Mouse (Mus musculus): ENCODE results near the gene Slc39a2. TPM values are rescaled to one million over a fixed set of nuclear protein-coding genes. Genes with fewer than 3 reads are reported as not detected.

Gene Slc39a2
- total and polyA plus RNA-seq, 3 experiments, result 0.02 to 0.38 TPM; not detected in 1

DNA sequence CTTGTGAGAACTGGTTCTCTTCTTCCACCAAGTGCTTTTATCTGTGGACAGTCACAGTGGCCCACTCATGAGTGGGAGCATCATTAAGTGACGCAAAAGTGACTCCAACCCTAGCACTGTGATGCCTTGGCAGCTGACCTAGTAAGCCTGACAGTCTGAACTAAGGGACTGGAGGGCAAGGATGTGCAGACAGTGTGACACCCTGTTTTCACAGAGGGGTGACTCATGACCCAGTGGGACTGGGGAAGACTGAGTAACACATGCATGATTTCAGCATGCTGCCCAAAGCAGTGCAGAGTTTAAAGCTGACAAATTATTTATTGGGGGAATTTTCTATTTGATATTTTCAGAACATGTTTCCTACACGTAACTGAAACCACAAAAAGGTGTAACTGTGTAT lies 21.9 kb upstream of the Slc39a2 start:
- H3K27me3 ChIP-seq (ENCODE audit: insufficient read depth, low read length), result peaks cover 19% of the 10 kb centered on the region
- no peaks in the 10 kb centered on the region for H3K9me3 ChIP-seq (replicated peaks)
- H3K36me3 ChIP-seq (replicated peaks), result no peaks in the 10 kb centered on the region
- ATAC-seq (ENCODE audit: extremely low read depth, insufficient number of reproducible peaks, low FRiP score, poor library complexity, severe bottlenecking) (no peak), DNase-seq (ENCODE audit: low spot score) (no peak)
- no peaks in the 10 kb centered on the region for H3K4me1 ChIP-seq (ENCODE audit: insufficient read depth, low read depth, low read length)
- TF ChIP-seq GATA2 (IDR thresholded peaks at IDR 0.05; ENCODE audit: borderline replicate concordance, low read depth, low read length) (no peak), CTCF (IDR thresholded peaks at IDR 0.05; ENCODE audit: low read depth, low read length) (no peak), GATA1 (IDR thresholded peaks at IDR 0.05; ENCODE audit: borderline replicate concordance, low read length) (no peak), POLR2AphosphoS5 (IDR thresholded peaks at IDR 0.05; ENCODE audit: insufficient replicate concordance, low read depth, low read length) (no peak), TAL1 (conservative IDR thresholded peaks at IDR 0.05; ENCODE audit: low read depth, low read length) (no peak)
- H3K4me3 ChIP-seq (ENCODE audit: low read depth, low read length), result no peak overlapping the region

DNA sequence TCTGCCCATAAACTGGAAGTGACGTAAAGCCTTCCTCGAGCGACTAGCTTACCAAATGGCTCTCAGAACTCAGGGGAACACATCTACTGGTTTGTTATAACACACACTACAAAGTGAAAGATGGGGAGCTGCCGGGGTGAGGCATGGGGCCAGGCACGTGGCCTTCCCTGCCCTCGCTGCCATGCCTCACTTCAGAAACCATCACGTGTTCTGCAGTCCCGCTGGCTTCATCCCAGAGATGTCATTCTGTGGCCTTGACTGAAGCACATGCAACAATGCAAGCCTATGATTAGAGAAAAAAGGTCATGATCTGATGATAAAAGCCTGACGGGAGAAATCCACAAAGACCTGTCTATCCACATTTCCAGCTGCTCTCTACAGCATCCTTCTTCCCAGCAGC lies 20.9 kb upstream of the Slc39a2 start:
- no peaks in the 10 kb centered on the region for H3K4me1 ChIP-seq (ENCODE audit: insufficient read depth, low read depth, low read length)
- no peak for ATAC-seq (ENCODE audit: extremely low read depth, insufficient number of reproducible peaks, low FRiP score, poor library complexity, severe bottlenecking)

DNA sequence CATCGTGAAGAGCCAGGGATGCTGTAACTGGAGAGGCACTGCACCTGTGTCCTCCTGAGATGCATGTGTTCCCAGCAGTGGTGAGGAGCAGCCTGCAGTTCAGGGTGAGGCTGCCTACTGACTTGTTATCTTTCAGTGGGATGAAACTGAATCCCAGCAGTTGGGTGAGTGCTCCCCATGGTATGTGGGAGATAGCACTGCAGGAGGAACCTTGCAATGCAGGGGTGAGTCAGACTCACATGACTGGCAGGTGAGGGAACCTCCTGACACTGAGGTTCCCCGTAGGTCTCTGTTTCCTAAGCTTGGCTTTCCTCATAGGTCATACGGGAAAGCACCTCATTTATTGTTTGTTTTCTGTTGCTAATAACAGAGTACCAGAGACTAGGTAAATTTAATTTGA lies 15.2 kb upstream of the Slc39a2 start:
- H3K4me1 ChIP-seq (ENCODE audit: insufficient read depth, low read depth, low read length), result no peaks in the 10 kb centered on the region
- peaks cover 11% of the 10 kb centered on the region for H3K27me3 ChIP-seq (ENCODE audit: insufficient read depth, low read length)
- TF ChIP-seq POLR2AphosphoS5 (IDR thresholded peaks at IDR 0.05; ENCODE audit: insufficient replicate concordance, low read depth, low read length), result no peak
- TF ChIP-seq CTCF (IDR thresholded peaks at IDR 0.05; ENCODE audit: low read depth, low read length), result no peak
- TF ChIP-seq TAL1 (conservative IDR thresholded peaks at IDR 0.05; ENCODE audit: low read depth, low read length), result no peak
- no peak for ATAC-seq (ENCODE audit: extremely low read depth, insufficient number of reproducible peaks, low FRiP score, poor library complexity, severe bottlenecking)
- H3K4me3 ChIP-seq (ENCODE audit: low read depth, low read length), result no peak overlapping the region
- DNase-seq (ENCODE audit: low spot score), result no peak
- H3K9me3 ChIP-seq (replicated peaks), result no peaks in the 10 kb centered on the region
- no peaks in the 10 kb centered on the region for H3K36me3 ChIP-seq (replicated peaks)

More for the DNA sequence above, 20.9 kb upstream of the Slc39a2 start:
- peaks cover 22% of the 10 kb centered on the region for H3K27me3 ChIP-seq (ENCODE audit: insufficient read depth, low read length)
- no peak for DNase-seq (ENCODE audit: low spot score)
- TF ChIP-seq POLR2AphosphoS5 (IDR thresholded peaks at IDR 0.05; ENCODE audit: insufficient replicate concordance, low read depth, low read length) (no peak), TAL1 (conservative IDR thresholded peaks at IDR 0.05; ENCODE audit: low read depth, low read length) (no peak), GATA2 (IDR thresholded peaks at IDR 0.05; ENCODE audit: borderline replicate concordance, low read depth, low read length) (no peak)
- no peaks in the 10 kb centered on the region for H3K36me3 ChIP-seq (replicated peaks)
- H3K9me3 ChIP-seq (replicated peaks), result no peaks in the 10 kb centered on the region
- no peak overlapping the region for H3K4me3 ChIP-seq (ENCODE audit: low read depth, low read length)

DNA sequence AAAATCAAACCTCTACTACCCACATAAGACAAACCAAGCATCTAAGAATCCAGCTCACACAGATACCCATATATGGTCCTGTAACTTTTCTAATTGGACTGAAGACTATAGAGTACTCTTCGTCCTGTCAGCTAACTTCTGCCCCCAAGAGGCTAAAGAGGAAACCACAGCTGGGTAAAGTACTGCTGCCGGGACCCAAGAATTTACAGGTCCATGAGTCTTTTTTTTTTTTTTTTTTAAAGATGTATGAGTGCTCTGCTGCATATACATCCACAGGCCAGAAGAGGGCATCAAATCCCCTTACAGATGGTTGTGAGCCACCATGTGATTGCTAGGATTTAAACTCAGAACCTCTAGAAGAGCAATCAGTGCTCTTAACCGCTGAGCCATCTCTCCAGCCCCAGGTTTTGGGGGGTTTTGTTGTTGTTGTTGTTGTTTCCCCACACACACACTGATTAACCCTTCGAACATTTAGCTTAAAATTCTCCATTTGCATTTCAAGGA lies 9.1 kb upstream of the Slc39a2 start:
- ATAC-seq (ENCODE audit: extremely low read depth, insufficient number of reproducible peaks, low FRiP score, poor library complexity, severe bottlenecking) (peak; percentile 29; the same call in 1 of the 2 replicates), DNase-seq (ENCODE audit: low spot score) (peak; percentile 47)
- no peaks in the 10 kb centered on the region for H3K27me3 ChIP-seq (ENCODE audit: insufficient read depth, low read length)
- H3K9me3 ChIP-seq (replicated peaks), result no peaks in the 10 kb centered on the region
- no peak; the same call in 1 of the 2 replicates for TF ChIP-seq CTCF (IDR thresholded peaks at IDR 0.05; ENCODE audit: low read depth, low read length)
- TF ChIP-seq GATA2 (IDR thresholded peaks at IDR 0.05; ENCODE audit: borderline replicate concordance, low read depth, low read length), result no peak
- no peak for TF ChIP-seq TAL1 (conservative IDR thresholded peaks at IDR 0.05; ENCODE audit: low read depth, low read length)
- TF ChIP-seq POLR2AphosphoS5 (IDR thresholded peaks at IDR 0.05; ENCODE audit: insufficient replicate concordance, low read depth, low read length), result no peak
- TF ChIP-seq GATA1 (IDR thresholded peaks at IDR 0.05; ENCODE audit: borderline replicate concordance, low read length), result no peak
- H3K4me3 ChIP-seq (ENCODE audit: low read depth, low read length), result peak overlapping the region; percentile 93; the same call in 1 of the 2 replicates
- H3K36me3 ChIP-seq (replicated peaks), result peaks cover 24% of the 10 kb centered on the region
- peaks cover 16% of the 10 kb centered on the region for H3K4me1 ChIP-seq (ENCODE audit: insufficient read depth, low read depth, low read length)

DNA sequence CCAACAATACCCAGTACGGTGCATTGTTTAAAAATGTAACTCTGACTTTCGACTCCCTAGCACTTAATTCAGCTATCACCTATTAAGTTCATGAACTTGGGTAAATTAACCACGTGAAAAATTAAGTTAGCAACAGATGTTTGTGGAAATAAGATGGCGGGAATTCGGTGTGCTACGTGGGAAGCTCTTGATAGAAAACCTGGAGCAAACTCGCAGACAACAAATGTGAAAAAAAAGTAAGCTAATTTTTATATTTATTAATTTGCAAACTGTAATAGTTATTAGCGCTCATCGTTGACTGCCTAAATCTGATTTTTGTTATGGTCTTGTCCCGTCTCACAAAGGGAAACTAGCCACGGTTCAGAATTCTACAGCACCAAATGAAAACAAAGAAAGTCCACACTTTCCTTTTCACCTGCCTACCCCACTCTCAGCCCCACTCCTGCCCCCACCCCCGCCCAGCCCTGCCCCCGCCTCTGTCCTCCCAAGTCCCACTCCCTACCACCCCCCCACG lies 8.6 kb upstream of the Slc39a2 start:
- H3K9me3 ChIP-seq (replicated peaks), result no peaks in the 10 kb centered on the region
- TF ChIP-seq GATA2 (IDR thresholded peaks at IDR 0.05; ENCODE audit: borderline replicate concordance, low read depth, low read length) (no peak), CTCF (IDR thresholded peaks at IDR 0.05; ENCODE audit: low read depth, low read length) (no peak), TAL1 (conservative IDR thresholded peaks at IDR 0.05; ENCODE audit: low read depth, low read length) (no peak), POLR2AphosphoS5 (IDR thresholded peaks at IDR 0.05; ENCODE audit: insufficient replicate concordance, low read depth, low read length) (no peak), GATA1 (IDR thresholded peaks at IDR 0.05; ENCODE audit: borderline replicate concordance, low read length) (no peak)
- peaks cover 16% of the 10 kb centered on the region for H3K4me1 ChIP-seq (ENCODE audit: insufficient read depth, low read depth, low read length)
- H3K36me3 ChIP-seq (replicated peaks), result peaks cover 29% of the 10 kb centered on the region
- ATAC-seq (ENCODE audit: extremely low read depth, insufficient number of reproducible peaks, low FRiP score, poor library complexity, severe bottlenecking) (no peak), DNase-seq (ENCODE audit: low spot score) (no peak)
- peak overlapping the region; percentile 93 for H3K4me3 ChIP-seq (ENCODE audit: low read depth, low read length)
- no peaks in the 10 kb centered on the region for H3K27me3 ChIP-seq (ENCODE audit: insufficient read depth, low read length)

DNA sequence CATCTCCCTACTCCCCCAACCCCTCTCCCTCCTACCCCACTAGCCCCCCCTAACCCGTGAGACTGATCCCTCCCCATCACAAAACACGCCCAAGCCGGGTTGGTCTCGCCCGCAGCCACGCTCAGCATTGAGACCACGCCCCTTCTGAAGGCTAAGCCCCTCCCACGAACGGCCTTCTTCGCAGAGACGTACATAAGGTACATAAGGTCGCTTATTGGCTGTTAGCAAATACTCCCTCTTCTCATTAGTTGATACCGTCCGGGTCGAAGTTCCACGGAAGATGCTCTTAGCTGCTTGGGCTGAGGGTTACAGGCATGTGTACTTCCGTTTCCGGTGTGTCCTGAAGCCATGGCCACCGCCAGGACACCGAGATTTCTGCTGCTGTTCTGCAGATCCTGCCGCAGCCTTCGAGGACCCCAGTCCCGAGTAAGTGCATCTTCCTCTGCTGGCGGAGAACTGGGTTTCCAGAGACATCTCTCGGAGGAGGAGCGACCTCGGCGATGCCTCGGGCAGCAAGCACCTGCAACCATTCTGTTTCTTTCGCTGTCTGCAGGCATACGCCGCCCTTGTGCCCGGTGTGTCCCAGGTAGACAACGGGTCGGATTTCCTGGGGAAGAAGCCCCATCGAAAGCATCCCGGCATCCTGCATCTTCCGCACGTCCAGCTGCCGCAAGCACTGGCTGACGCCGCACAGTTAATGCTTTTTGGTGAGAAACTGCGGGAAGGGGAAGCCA lies 7.9 kb upstream of the Slc39a2 start, which contains the start of gene Mettl17:
Mettl17 (plus strand) TSS at position 245 of the 734 bp plus-strand sequence.
- H3K36me3 ChIP-seq (replicated peaks), result peaks cover 35% of the 10 kb centered on the region
- peak within 1 kb of the TSS; percentile 93 for H3K4me3 ChIP-seq (ENCODE audit: low read depth, low read length)
- H3K27me3 ChIP-seq (ENCODE audit: insufficient read depth, low read length), result no peaks in the 10 kb centered on the region
- H3K9me3 ChIP-seq (replicated peaks), result no peaks in the 10 kb centered on the region
- TF ChIP-seq GATA1 (IDR thresholded peaks at IDR 0.05; ENCODE audit: borderline replicate concordance, low read length) (no peak), CTCF (IDR thresholded peaks at IDR 0.05; ENCODE audit: low read depth, low read length) (no peak), TAL1 (conservative IDR thresholded peaks at IDR 0.05; ENCODE audit: low read depth, low read length) (no peak), GATA2 (IDR thresholded peaks at IDR 0.05; ENCODE audit: borderline replicate concordance, low read depth, low read length) (no peak), POLR2AphosphoS5 (IDR thresholded peaks at IDR 0.05; ENCODE audit: insufficient replicate concordance, low read depth, low read length) (no peak)
- H3K4me1 ChIP-seq (ENCODE audit: insufficient read depth, low read depth, low read length), result peaks cover 16% of the 10 kb centered on the region
- DNase-seq (ENCODE audit: low spot score) (peak; percentile 96), ATAC-seq (ENCODE audit: extremely low read depth, insufficient number of reproducible peaks, low FRiP score, poor library complexity, severe bottlenecking) (peak; percentile 99)

All from G1E (cell line).